Mouse (Mus musculus): ENCODE results near the gene Cav3. TPM values are rescaled to one million over a fixed set of nuclear protein-coding genes. Genes with fewer than 3 reads are reported as not detected.

Gene Cav3
- polyA plus RNA-seq (2012; fragmentation: generic; extraction: Trizol), result 3.0 TPM
- long read RNA-seq, experiment 1, partial matches to known transcripts, result 0 of 1 reads
- long read RNA-seq, experiment 1, other reads (novel, unspliced or antisense), result 0 of 1 reads
- long read RNA-seq, experiment 2, result 0 reads

DNA sequence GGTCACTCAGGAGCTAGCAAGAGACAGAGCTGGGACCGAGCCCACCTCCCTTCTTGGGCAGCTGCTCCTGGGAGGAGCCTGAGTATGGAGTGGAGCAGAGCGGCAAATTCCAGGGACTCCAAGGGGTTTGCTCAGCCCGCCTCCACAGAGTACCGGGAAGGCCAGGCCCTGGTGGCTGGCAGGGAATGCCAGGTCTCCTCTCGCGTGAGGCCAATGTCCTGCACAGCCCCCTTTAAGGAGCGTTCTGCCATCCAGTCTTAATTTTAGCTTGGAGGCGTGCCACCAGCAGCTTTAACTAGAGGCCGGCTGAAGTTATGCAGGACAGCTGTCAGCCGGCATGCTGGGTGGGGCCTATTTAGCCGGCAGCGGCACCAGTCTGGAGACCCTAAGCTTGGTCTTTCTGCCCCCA, at the start of gene Cav3:
Gene Cav3, plus strand, starts transcription at position 165 of the 409 bp plus-strand sequence.
- Histone ChIP-seq H3K4me3 (ENCODE audit: insufficient read depth, poor library complexity, severe bottlenecking) (no peak within 1 kb of the TSS), H3ac (ENCODE audit: control insufficient read depth, insufficient read length, low read depth) (no peak within 1 kb of the TSS), H3K79me3 (ENCODE audit: low read depth) (no peaks in the 10 kb centered on the region), H3K36me3 (ENCODE audit: control insufficient read depth, insufficient read depth) (no peaks in the 10 kb centered on the region), H3K27me3 (ENCODE audit: control insufficient read depth, insufficient read depth, insufficient read length) (no peaks in the 10 kb centered on the region), H3K79me2 (ENCODE audit: control insufficient read depth, insufficient read depth) (no peaks in the 10 kb centered on the region)
- no peak for TF ChIP-seq MYOD1 (IDR thresholded peaks at IDR 0.05; ENCODE audit: control insufficient read depth, insufficient read length, low read depth)
- no peak for TF ChIP-seq MYOG (IDR thresholded peaks at IDR 0.05; ENCODE audit: control insufficient read depth, extremely low read depth, insufficient read length)

DNA sequence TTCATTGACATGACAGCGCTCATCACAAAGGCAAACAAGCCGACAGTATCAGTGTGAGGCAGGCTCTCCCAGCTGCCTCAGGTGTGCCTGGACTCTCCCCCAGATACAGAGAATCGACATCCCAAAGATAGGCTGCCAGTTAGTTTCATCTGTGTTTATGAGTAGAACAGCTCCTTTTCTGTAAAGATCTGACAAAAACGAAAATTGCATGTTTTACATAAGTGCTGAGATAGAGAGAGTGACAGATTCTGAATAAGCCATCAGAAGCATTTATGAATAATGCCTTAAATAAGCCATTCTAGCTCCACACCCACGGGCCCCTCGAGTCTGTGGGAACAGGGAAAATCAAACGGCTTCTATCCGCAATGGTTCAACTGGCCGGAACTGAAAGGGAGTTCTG, 40.0 kb upstream of the Cav3 start:
- TF ChIP-seq MYOD1 (IDR thresholded peaks at IDR 0.05; ENCODE audit: control insufficient read depth, insufficient read length, low read depth) (no peak), CTCF (IDR thresholded peaks at IDR 0.05; ENCODE audit: control insufficient read depth, insufficient read depth, insufficient read length) (no peak), MAX (IDR thresholded peaks at IDR 0.05) (no peak), CEBPB (IDR thresholded peaks at IDR 0.05; ENCODE audit: low read depth) (no peak), FOSL1 (IDR thresholded peaks at IDR 0.05; ENCODE audit: insufficient read depth, low read length, poor library complexity, severe bottlenecking) (no peak), MYOG (IDR thresholded peaks at IDR 0.05; ENCODE audit: control insufficient read depth, extremely low read depth, insufficient read length) (no peak), USF1 (IDR thresholded peaks at IDR 0.05; ENCODE audit: low read depth) (no peak)
- H3K79me3 ChIP-seq (ENCODE audit: low read depth), result no peaks in the 10 kb centered on the region

DNA sequence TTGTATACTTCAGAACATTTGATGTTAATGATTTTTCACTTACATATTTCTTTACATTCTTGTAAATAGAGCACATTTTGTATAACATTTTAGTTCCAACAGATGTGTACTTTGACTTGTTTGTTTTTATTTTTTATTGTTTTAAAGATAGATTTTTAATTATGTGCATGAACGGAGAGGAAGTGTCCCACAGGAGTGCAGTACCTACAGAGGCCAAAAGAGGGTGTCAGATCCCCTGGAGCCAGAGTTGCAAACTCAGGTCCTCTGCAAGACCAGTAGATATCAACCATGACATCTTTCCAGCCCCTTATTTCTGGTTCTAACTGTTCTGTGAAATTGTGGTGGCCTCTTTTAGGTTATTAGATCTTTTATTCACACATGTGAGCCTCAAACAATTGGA, 38.4 kb upstream of the Cav3 start:
- Histone ChIP-seq H3K79me3 (ENCODE audit: low read depth) (no peaks in the 10 kb centered on the region), H3K79me2 (ENCODE audit: control insufficient read depth, insufficient read depth) (no peaks in the 10 kb centered on the region), H3K36me3 (ENCODE audit: control insufficient read depth, insufficient read depth) (no peaks in the 10 kb centered on the region), H3K27me3 (ENCODE audit: control insufficient read depth, insufficient read depth, insufficient read length) (no peaks in the 10 kb centered on the region), H3ac (ENCODE audit: control insufficient read depth, insufficient read length, low read depth) (no peak overlapping the region), H3K4me3 (ENCODE audit: insufficient read depth, poor library complexity, severe bottlenecking) (no peak overlapping the region)
- TF ChIP-seq MAX (IDR thresholded peaks at IDR 0.05) (no peak), CTCF (IDR thresholded peaks at IDR 0.05; ENCODE audit: control insufficient read depth, insufficient read depth, insufficient read length) (no peak), MYOG (IDR thresholded peaks at IDR 0.05; ENCODE audit: control insufficient read depth, extremely low read depth, insufficient read length) (no peak), CEBPB (IDR thresholded peaks at IDR 0.05; ENCODE audit: low read depth) (no peak), USF1 (IDR thresholded peaks at IDR 0.05; ENCODE audit: low read depth) (no peak), FOSL1 (IDR thresholded peaks at IDR 0.05; ENCODE audit: insufficient read depth, low read length, poor library complexity, severe bottlenecking) (no peak), MYOD1 (IDR thresholded peaks at IDR 0.05; ENCODE audit: control insufficient read depth, insufficient read length, low read depth) (no peak)

More for the DNA sequence above, 40.0 kb upstream of the Cav3 start:
- Histone ChIP-seq H3K27me3 (ENCODE audit: control insufficient read depth, insufficient read depth, insufficient read length) (no peaks in the 10 kb centered on the region), H3K36me3 (ENCODE audit: control insufficient read depth, insufficient read depth) (no peaks in the 10 kb centered on the region), H3ac (ENCODE audit: control insufficient read depth, insufficient read length, low read depth) (no peak overlapping the region), H3K79me2 (ENCODE audit: control insufficient read depth, insufficient read depth) (no peaks in the 10 kb centered on the region), H3K4me3 (ENCODE audit: insufficient read depth, poor library complexity, severe bottlenecking) (no peak overlapping the region)

DNA sequence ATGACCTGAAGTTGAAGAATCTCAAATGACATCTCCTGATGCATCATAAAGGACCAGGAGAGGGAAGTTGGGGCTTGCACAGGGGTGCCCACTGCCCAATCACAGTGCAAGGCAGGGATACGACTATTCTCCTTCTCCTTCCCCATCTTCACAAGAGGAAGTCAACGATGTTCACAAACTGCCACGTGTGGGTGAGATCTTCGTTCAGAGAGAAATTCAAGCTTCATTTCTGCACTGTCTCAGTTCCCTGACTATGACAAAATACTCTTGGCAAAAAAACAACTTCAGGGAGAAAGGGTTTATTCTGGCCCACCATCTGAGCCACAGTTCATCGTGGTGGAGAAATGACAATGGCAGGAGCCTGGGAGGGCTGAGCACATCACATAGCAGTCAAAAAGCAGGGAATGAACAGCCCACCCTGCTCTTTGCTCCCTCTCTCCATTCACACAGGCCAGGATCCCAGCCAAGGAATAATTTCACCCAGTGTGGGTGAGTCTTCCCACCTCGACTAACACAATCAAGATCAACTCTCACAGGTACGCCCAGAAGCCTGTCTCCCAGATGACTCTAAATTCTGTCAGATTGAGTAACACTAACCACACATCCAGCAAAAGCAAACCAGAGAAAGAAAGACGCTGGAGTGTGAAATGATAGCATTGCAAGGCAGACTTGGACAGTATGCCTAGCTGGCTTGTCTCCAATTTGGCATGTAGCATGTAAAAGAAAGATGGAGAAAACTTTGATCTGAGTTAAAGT, 35.4 kb upstream of the Cav3 start:
- Histone ChIP-seq H3K4me3 (ENCODE audit: insufficient read depth, poor library complexity, severe bottlenecking) (no peak overlapping the region), H3K79me2 (ENCODE audit: control insufficient read depth, insufficient read depth) (no peaks in the 10 kb centered on the region), H3K36me3 (ENCODE audit: control insufficient read depth, insufficient read depth) (no peaks in the 10 kb centered on the region), H3K79me3 (ENCODE audit: low read depth) (no peaks in the 10 kb centered on the region), H3ac (ENCODE audit: control insufficient read depth, insufficient read length, low read depth) (no peak overlapping the region), H3K27me3 (ENCODE audit: control insufficient read depth, insufficient read depth, insufficient read length) (no peaks in the 10 kb centered on the region)
- TF ChIP-seq MYOD1 (IDR thresholded peaks at IDR 0.05; ENCODE audit: control insufficient read depth, insufficient read length, low read depth), result no peak
- no peak for TF ChIP-seq FOSL1 (IDR thresholded peaks at IDR 0.05; ENCODE audit: insufficient read depth, low read length, poor library complexity, severe bottlenecking)
- no peak for TF ChIP-seq CTCF (IDR thresholded peaks at IDR 0.05; ENCODE audit: control insufficient read depth, insufficient read depth, insufficient read length)
- TF ChIP-seq USF1 (IDR thresholded peaks at IDR 0.05; ENCODE audit: low read depth), result no peak
- TF ChIP-seq MYOG (IDR thresholded peaks at IDR 0.05; ENCODE audit: control insufficient read depth, extremely low read depth, insufficient read length), result no peak
- TF ChIP-seq CEBPB (IDR thresholded peaks at IDR 0.05; ENCODE audit: low read depth), result no peak

DNA sequence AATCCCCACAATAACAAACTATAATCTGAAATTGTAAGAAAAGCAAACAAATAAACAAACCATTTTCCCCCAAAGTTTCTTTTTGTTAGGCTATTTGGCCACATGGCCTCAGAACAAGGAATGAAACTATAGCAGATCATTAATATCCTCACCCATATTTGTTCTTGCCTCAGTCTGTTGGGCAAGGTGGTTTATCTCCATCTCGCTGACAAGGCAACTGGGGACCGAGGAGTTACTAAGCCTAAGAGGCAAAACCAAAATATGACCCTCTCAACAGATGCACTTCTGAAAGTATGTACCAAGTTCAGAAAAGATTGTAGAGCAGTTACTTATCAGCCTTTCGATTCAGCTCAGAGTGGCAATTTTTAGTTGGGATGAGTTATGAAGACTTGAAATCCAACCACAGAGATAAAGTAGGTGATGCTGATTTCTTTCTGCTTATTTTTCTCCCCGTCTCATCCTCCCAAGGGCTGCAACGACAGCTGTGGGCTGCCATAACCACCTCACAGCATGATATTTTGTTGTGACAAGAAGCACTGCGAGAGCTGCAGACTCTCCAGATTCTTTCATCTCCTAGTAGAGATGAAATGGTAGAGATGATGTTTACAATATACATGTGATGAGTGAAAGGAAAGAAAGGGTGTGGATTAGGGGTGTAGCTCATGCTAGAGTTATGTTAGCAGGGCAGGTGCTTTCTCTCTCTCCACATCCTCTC, 33.1 kb upstream of the Cav3 start:
- no peaks in the 10 kb centered on the region for H3K27me3 ChIP-seq (ENCODE audit: control insufficient read depth, insufficient read depth, insufficient read length)

More for the DNA sequence above, 33.1 kb upstream of the Cav3 start:
- Histone ChIP-seq H3K36me3 (ENCODE audit: control insufficient read depth, insufficient read depth) (no peaks in the 10 kb centered on the region), H3K79me2 (ENCODE audit: control insufficient read depth, insufficient read depth) (no peaks in the 10 kb centered on the region), H3K79me3 (ENCODE audit: low read depth) (no peaks in the 10 kb centered on the region), H3ac (ENCODE audit: control insufficient read depth, insufficient read length, low read depth) (no peak overlapping the region), H3K4me3 (ENCODE audit: insufficient read depth, poor library complexity, severe bottlenecking) (no peak overlapping the region)
- TF ChIP-seq MYOG (IDR thresholded peaks at IDR 0.05; ENCODE audit: control insufficient read depth, extremely low read depth, insufficient read length) (no peak), FOSL1 (IDR thresholded peaks at IDR 0.05; ENCODE audit: insufficient read depth, low read length, poor library complexity, severe bottlenecking) (no peak), USF1 (IDR thresholded peaks at IDR 0.05; ENCODE audit: low read depth) (no peak)

Data from C2C12 (cell line).